ENCODE assay signal across 8 mouse cellular contexts in the genomic region with DNA sequence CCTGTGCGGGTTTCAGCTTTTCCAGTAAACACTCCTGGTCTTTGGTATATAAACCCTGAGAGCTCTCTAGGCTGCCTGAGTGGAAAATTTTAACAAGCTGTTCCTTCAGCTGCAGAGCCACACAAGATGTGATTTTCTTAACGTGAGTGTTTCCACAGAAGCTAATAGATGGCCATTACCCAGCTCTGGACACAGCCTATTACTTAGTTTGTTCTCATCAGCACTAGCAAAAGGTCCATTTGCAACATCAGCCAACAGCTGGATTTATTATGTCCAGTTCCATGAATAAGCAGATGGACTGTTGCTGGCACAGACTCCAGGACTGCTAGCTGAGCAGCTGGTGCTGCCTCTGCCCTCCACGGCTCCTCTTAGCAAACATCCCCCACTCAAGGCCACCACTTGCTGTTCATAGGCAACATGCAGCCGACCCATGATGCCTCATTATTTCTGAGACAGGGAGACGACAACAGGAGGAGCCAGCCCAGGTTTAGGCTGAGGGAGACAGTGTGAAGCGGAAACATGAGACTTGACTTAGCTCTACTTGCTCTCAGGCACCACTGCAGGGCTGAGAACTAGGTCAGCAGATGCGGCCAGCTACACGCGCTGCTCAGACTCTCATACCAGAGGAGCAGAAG. TPM values are rescaled to one million over a fixed set of nuclear protein-coding genes. Genes with fewer than 3 reads are reported as not detected.
DNase-seq lines count a peak whose midpoint lies in the region; ATAC-seq and TF ChIP-seq lines count a peak whose summit lies in the region.

No protein-coding gene starts in this region.

- H3K4me1 ChIP-seq in lung, embryonic 14.5 days (ENCODE audit: insufficient read depth) = peaks cover 3% of the 10 kb centered on the region; the same call in 1 of the 2 replicates
- peaks cover 3% of the 10 kb centered on the region; the same call in 1 of the 2 replicates for H3K4me1 ChIP-seq in lung, adult 2 months (ENCODE audit: control insufficient read depth, insufficient read depth, low read length)
- peaks cover 12% of the 10 kb centered on the region; the same call in 1 of the 2 replicates for H3K4me1 ChIP-seq in intestine, embryonic 16.5 days (ENCODE audit: control insufficient read depth, insufficient read depth, low read length)
- H3K4me1 ChIP-seq in stomach, embryonic 15.5 days = peaks cover 7% of the 10 kb centered on the region; the same call in 1 of the 2 replicates

- no peak overlapping the region for H3K4me2 ChIP-seq in lung, embryonic 14.5 days
- no peak overlapping the region for H3K4me2 ChIP-seq in intestine, embryonic 16.5 days (ENCODE audit: low read depth, low read length)
- H3K4me2 ChIP-seq in stomach, embryonic 15.5 days = peak overlapping the region; percentile 6; the same call in 1 of the 2 replicates

- peak; percentile 80 for ATAC-seq in lung, embryonic 14.5 days (ENCODE audit: insufficient read depth)
- peak; percentile 78 for ATAC-seq in intestine, embryonic 16.5 days
- 0 out of 2 replicates have a peak, but pooled peaks have one; percentile 27 for ATAC-seq in stomach, embryonic 15.5 days (ENCODE audit: insufficient read depth, low FRiP score, low read depth)

- H3K27ac ChIP-seq in lung, embryonic 14.5 days (ENCODE audit: low read depth) = no peak overlapping the region
- H3K27ac ChIP-seq in intestine, embryonic 16.5 days (ENCODE audit: low read length) = peak overlapping the region; percentile 5; the same call in 1 of the 2 replicates
- peak overlapping the region; percentile 42; the same call in 1 of the 2 replicates for H3K27ac ChIP-seq in stomach, embryonic 15.5 days

- H3K36me3 ChIP-seq in lung, embryonic 14.5 days (ENCODE audit: insufficient read depth) = no peaks in the 10 kb centered on the region
- H3K36me3 ChIP-seq in intestine, embryonic 16.5 days (ENCODE audit: control insufficient read depth, insufficient read depth, low read length) = no peaks in the 10 kb centered on the region
- H3K36me3 ChIP-seq in stomach, embryonic 15.5 days = no peaks in the 10 kb centered on the region

- peak; percentile 68 to 90 for DNase-seq in adrenal gland, adult (ENCODE audit: inconsistent age in 2 of 2, low spot score in 1 of 2)
- no peak for DNase-seq in adrenal gland, postnatal 4 days (ENCODE audit: low spot score in 2 of 2)
- peak; percentile 81 for DNase-seq in lung, embryonic 14.5 days
- no peak for DNase-seq in lung, adult 2 months
- DNase-seq in frontal cortex, postnatal 14 days (ENCODE audit: low spot score in 2 of 2) = no peak
- DNase-seq in right cerebral cortex, postnatal 4 days = no peak

- 27% methylated on average over 9 of the region's 9 CpGs for WGBS in lung, embryonic 14.5 days
- WGBS in lung, adult 2 months = 42% methylated on average over 9 of the region's 9 CpGs
- WGBS in intestine, embryonic 16.5 days = 38% methylated on average over 9 of the region's 9 CpGs
- 32% methylated on average over 9 of the region's 9 CpGs for WGBS in stomach, embryonic 15.5 days

- no peaks in the 10 kb centered on the region for H3K9me3 ChIP-seq in lung, embryonic 14.5 days (ENCODE audit: low read depth, low read length)
- H3K9me3 ChIP-seq in intestine, embryonic 16.5 days (ENCODE audit: control insufficient read depth, low read length) = no peaks in the 10 kb centered on the region
- no peaks in the 10 kb centered on the region for H3K9me3 ChIP-seq in stomach, embryonic 15.5 days

- H3K27me3 ChIP-seq in lung, embryonic 14.5 days (ENCODE audit: insufficient read depth, low read length) = peaks cover 6% of the 10 kb centered on the region; the same call in 1 of the 2 replicates
- H3K27me3 ChIP-seq in intestine, embryonic 16.5 days (replicated peaks; ENCODE audit: control insufficient read depth, insufficient read depth, low read length) = no peaks in the 10 kb centered on the region
- H3K27me3 ChIP-seq in stomach, embryonic 15.5 days (replicated peaks) = no peaks in the 10 kb centered on the region

- no peak for TF ChIP-seq CTCF in lung, embryonic 14.5 days (IDR thresholded peaks at IDR 0.05; ENCODE audit: low read depth)
- TF ChIP-seq CTCF in lung, adult 2 months (IDR thresholded peaks at IDR 0.05; ENCODE audit: insufficient read depth, low read length) = no peak

- H3K4me3 ChIP-seq in lung, embryonic 14.5 days (ENCODE audit: low read depth, low read length) = no peak overlapping the region
- H3K4me3 ChIP-seq in lung, adult 2 months (replicated peaks; ENCODE audit: extremely low read depth, low read depth, low read length) = no peak overlapping the region
- H3K4me3 ChIP-seq in intestine, embryonic 16.5 days (ENCODE audit: low read length) = no peak overlapping the region
- no peak overlapping the region for H3K4me3 ChIP-seq in stomach, embryonic 15.5 days (replicated peaks)

- no peak for TF ChIP-seq POLR2A in lung, adult 2 months (IDR thresholded peaks at IDR 0.05; ENCODE audit: borderline replicate concordance, extremely low read depth, low read depth, low read length)

- no peak overlapping the region for H3K9ac ChIP-seq in lung, embryonic 14.5 days
- no peak overlapping the region for H3K9ac ChIP-seq in intestine, embryonic 16.5 days (ENCODE audit: low read depth, low read length)
- no peak overlapping the region for H3K9ac ChIP-seq in stomach, embryonic 15.5 days

RNA-seq across cellular contexts. Expression of a gene that starts 43.1 kb away (rescaled TPM):
- 10 to 100 TPM; 18.1 to 19.9 TPM for total RNA-seq in adrenal gland, postnatal 4 days (2021)
- 9.0 and 9.5 TPM in 2 replicates for polyA plus RNA-seq in lung, embryonic 14.5 days (2014; fragmentation: Nextera tagmentation; extraction: Ambion mirVana)
- polyA plus RNA-seq in lung, adult 2 months (2012; rRNA removed) = 9.9 and 14.1 TPM in 2 replicates
- polyA plus RNA-seq in intestine, embryonic 16.5 days (2015; fragmentation: Nextera tagmentation; extraction: Ambion mirVana) = 5.0 and 9.2 TPM in 2 replicates
- polyA plus RNA-seq in stomach, embryonic 15.5 days (2015; fragmentation: Nextera tagmentation; extraction: Ambion mirVana) = 6.8 and 8.5 TPM in 2 replicates

RNA-seq across cellular contexts. Expression of a gene that starts 51.4 kb away (rescaled TPM):
- total RNA-seq in adrenal gland, postnatal 4 days (2021) = 10 to 100 TPM in 1 of 2 experiments, 1 to 10 TPM in 1; 9.9 to 10.6 TPM
- polyA plus RNA-seq in lung, embryonic 14.5 days (2014; fragmentation: Nextera tagmentation; extraction: Ambion mirVana) = 1.2 and 1.4 TPM in 2 replicates
- 0.07 and 0.11 TPM in 2 replicates for polyA plus RNA-seq in lung, adult 2 months (2012; rRNA removed)
- polyA plus RNA-seq in intestine, embryonic 16.5 days (2015; fragmentation: Nextera tagmentation; extraction: Ambion mirVana) = 1.3 and 1.4 TPM in 2 replicates
- polyA plus RNA-seq in stomach, embryonic 15.5 days (2015; fragmentation: Nextera tagmentation; extraction: Ambion mirVana) = 1.7 and 1.9 TPM in 2 replicates

Comparison
In these comparisons a context has a peak if more than half of its experiments do, and no peak if none do; other contexts are left out.
1. DNase-seq: peak in adrenal gland, adult (2 of 2) and lung, embryonic 14.5 days (single experiment); none in adrenal gland, postnatal 4 days (0 of 2), lung, adult 2 months (single experiment), frontal cortex, postnatal 14 days (0 of 2) and right cerebral cortex, postnatal 4 days (single experiment).
2. ATAC-seq: peak in every context shown above with its lines; median percentile 80 in lung, embryonic 14.5 days; 78 in intestine, embryonic 16.5 days; 27 in stomach, embryonic 15.5 days.